Comparison of ENCODE assay signal across 16 mouse cellular contexts in genomic region chr11:50477486-50478070, GRCm38 (mm10). TPM values are rescaled to one million over a fixed set of nuclear protein-coding genes. Genes with fewer than 3 reads are reported as not detected.
A peak's percentile ranks its signal among the peaks of the same experiment; 100 is the strongest.
DNase-seq lines count a peak whose midpoint lies in the region; ATAC-seq lines count a peak whose summit lies in the region.
"Had no signal": no experiment of that assay in that cellular context is flagged by ENCODE, and none has a peak within 500 bp of the region (broad histone marks: within the 10 kb centered on the region; RNA-seq: fewer than 3 reads in every experiment).

No protein-coding gene starts in this region.

- no peak overlapping the region for H3K9ac ChIP-seq in heart, embryonic 14.5 days (ENCODE audit: low read length)
- H3K9ac ChIP-seq in midbrain, embryonic 11.5 days (ENCODE audit: low read length), result no peak overlapping the region
- H3K9ac ChIP-seq in forebrain, embryonic 16.5 days (replicated peaks; ENCODE audit: low read depth, low read length), result no peak overlapping the region
- H3K9ac ChIP-seq: liver, embryonic 13.5 days; lung, embryonic 15.5 days; neural tube, embryonic 12.5 days had no signal

- no peaks in the 10 kb centered on the region for H3K36me3 ChIP-seq in heart, embryonic 14.5 days (ENCODE audit: control insufficient read depth, insufficient read depth, low read length)
- H3K36me3 ChIP-seq in midbrain, embryonic 11.5 days (ENCODE audit: control insufficient read depth, insufficient read depth, low read length), result no peaks in the 10 kb centered on the region
- no peaks in the 10 kb centered on the region for H3K36me3 ChIP-seq in midbrain, embryonic 10.5 days
- no peaks in the 10 kb centered on the region for H3K36me3 ChIP-seq in forebrain, embryonic 16.5 days (ENCODE audit: control insufficient read depth, insufficient read depth)
- H3K36me3 ChIP-seq: liver, embryonic 13.5 days; lung, embryonic 15.5 days; neural tube, embryonic 12.5 days had no signal

- H3K4me1 ChIP-seq in heart, embryonic 14.5 days (ENCODE audit: control insufficient read depth in 2 of 2, insufficient read depth in 2 of 2, low read length in 2 of 2), result peaks cover 13 to 17% of the 10 kb centered on the region in 2 experiments
- H3K4me1 ChIP-seq in midbrain, embryonic 11.5 days (ENCODE audit: control insufficient read depth, insufficient read depth, low read length), result no peaks in the 10 kb centered on the region
- no peaks in the 10 kb centered on the region; the same call in 1 of the 2 replicates for H3K4me1 ChIP-seq in midbrain, embryonic 10.5 days
- peaks cover 9% of the 10 kb centered on the region for H3K4me1 ChIP-seq in forebrain, embryonic 16.5 days (replicated peaks; ENCODE audit: control insufficient read depth, insufficient read depth, low read length)
- H3K4me1 ChIP-seq: liver, embryonic 13.5 days; lung, embryonic 15.5 days had no signal

- peak; percentile 47; the same call in 1 of the 2 replicates for ATAC-seq in frontal cortex, adult (ENCODE audit: low TSS enrichment)
- ATAC-seq in heart, embryonic 14.5 days (ENCODE audit: insufficient number of reproducible peaks, insufficient read depth, low FRiP score, low read depth), result no peak
- ATAC-seq in midbrain, embryonic 11.5 days (ENCODE audit: low FRiP score), result no peak
- ATAC-seq in forebrain, embryonic 16.5 days, result no peak

- H3K27me3 ChIP-seq in heart, embryonic 14.5 days (ENCODE audit: control insufficient read depth, insufficient read depth, low read length), result no peaks in the 10 kb centered on the region
- H3K27me3 ChIP-seq in midbrain, embryonic 11.5 days (ENCODE audit: control insufficient read depth, insufficient read depth, low read length), result no peaks in the 10 kb centered on the region
- H3K27me3 ChIP-seq in midbrain, embryonic 10.5 days (ENCODE audit: low read depth, poor library complexity, severe bottlenecking), result no peaks in the 10 kb centered on the region
- H3K27me3 ChIP-seq in forebrain, embryonic 16.5 days (replicated peaks; ENCODE audit: control insufficient read depth, insufficient read depth, low read length), result no peaks in the 10 kb centered on the region
- H3K27me3 ChIP-seq: liver, embryonic 13.5 days; lung, embryonic 15.5 days; neural tube, embryonic 12.5 days had no signal

- peak overlapping the region; percentile 42 for H3K4me2 ChIP-seq in heart, embryonic 14.5 days (ENCODE audit: low read length)
- H3K4me2 ChIP-seq in midbrain, embryonic 11.5 days, result no peak overlapping the region
- peak overlapping the region; percentile 4; the same call in 1 of the 2 replicates for H3K4me2 ChIP-seq in forebrain, embryonic 16.5 days (ENCODE audit: low read length)
- H3K4me2 ChIP-seq: liver, embryonic 13.5 days; lung, embryonic 15.5 days; neural tube, embryonic 12.5 days had no signal

- WGBS in heart, embryonic 14.5 days, result 45% methylated on average over 11 of the region's 11 CpGs
- 80% methylated on average over 11 of the region's 11 CpGs for WGBS in midbrain, embryonic 11.5 days
- 87% methylated on average over 11 of the region's 11 CpGs for WGBS in midbrain, embryonic 10.5 days
- 53% methylated on average over 11 of the region's 11 CpGs for WGBS in forebrain, embryonic 16.5 days

- H3K27ac ChIP-seq in heart, embryonic 14.5 days (replicated peaks in 1 of 2; ENCODE audit: control insufficient read depth in 1 of 2, insufficient read depth in 1 of 2, low read depth in 2 of 2, low read length in 2 of 2), result peak overlapping the region; percentile 27 to 50; a peak in 2 of 4 replicates
- no peak overlapping the region for H3K27ac ChIP-seq in midbrain, embryonic 11.5 days (ENCODE audit: low read depth, low read length)
- H3K27ac ChIP-seq in midbrain, embryonic 10.5 days (replicated peaks), result no peak overlapping the region
- peak overlapping the region; percentile 21; the same call in 1 of the 2 replicates for H3K27ac ChIP-seq in forebrain, embryonic 16.5 days (ENCODE audit: low read length)
- H3K27ac ChIP-seq: left cerebral cortex, adult 2 months; liver, embryonic 13.5 days; lung, embryonic 15.5 days; neural tube, embryonic 12.5 days had no signal

- no peak overlapping the region for H3K4me3 ChIP-seq in heart, embryonic 14.5 days (ENCODE audit: control insufficient read depth in 1 of 2, insufficient read depth in 1 of 2, low read depth in 1 of 2, low read length in 2 of 2)
- no peak overlapping the region for H3K4me3 ChIP-seq in midbrain, embryonic 11.5 days (ENCODE audit: low read depth, low read length)
- no peak overlapping the region for H3K4me3 ChIP-seq in midbrain, embryonic 10.5 days
- H3K4me3 ChIP-seq in forebrain, embryonic 16.5 days (replicated peaks; ENCODE audit: low read length), result no peak overlapping the region
- H3K4me3 ChIP-seq: left cerebral cortex, adult 2 months; liver, embryonic 13.5 days; lung, embryonic 15.5 days; neural tube, embryonic 12.5 days had no signal

- H3K9me3 ChIP-seq in heart, embryonic 14.5 days (ENCODE audit: control insufficient read depth, low read length), result no peaks in the 10 kb centered on the region
- H3K9me3 ChIP-seq in midbrain, embryonic 11.5 days (ENCODE audit: control insufficient read depth, low read length), result no peaks in the 10 kb centered on the region
- no peaks in the 10 kb centered on the region for H3K9me3 ChIP-seq in midbrain, embryonic 10.5 days (replicated peaks)
- no peaks in the 10 kb centered on the region for H3K9me3 ChIP-seq in forebrain, embryonic 16.5 days (ENCODE audit: control insufficient read depth, low read length)
- H3K9me3 ChIP-seq: liver, embryonic 13.5 days; lung, embryonic 15.5 days; neural tube, embryonic 12.5 days had no signal

- intact Hi-C loops in heart, postnatal 10 days (cut with DNase I), result no loop called here

- no peak for DNase-seq in frontal cortex, adult 2 months (ENCODE audit: extremely low spot score in 1 of 2, low spot score in 1 of 2)
- no peak for DNase-seq in heart, postnatal 10 days
- DNase-seq in midbrain, embryonic 11.5 days (ENCODE audit: low spot score, missing footprints), result peak; percentile 0
- no peak for DNase-seq in midbrain, embryonic 10.5 days (ENCODE audit: low spot score)
- DNase-seq in thymus, postnatal 36 days, result no peak
- DNase-seq: adrenal gland, postnatal 10 days; B cell, adult 2 months; cerebellum, adult 18-20 months; liver, embryonic 13.5 days; spleen, adult 18-20 months had no signal

RNA-seq across cellular contexts. Expression of gene Rufy1, which starts 46.7 kb away (rescaled TPM):
- 41.5 and 43.6 TPM in 2 replicates for polyA plus RNA-seq in frontal cortex, adult 2 months (2012; rRNA removed)
- 27.1 and 28.6 TPM in 2 replicates for polyA plus RNA-seq in heart, embryonic 14.5 days (2014; fragmentation: Nextera tagmentation; extraction: Ambion mirVana)
- 10 to 100 TPM; 25.8 to 33.1 TPM for total RNA-seq in heart, postnatal 10 days (2021)
- 24.7 and 27.3 TPM in 2 replicates for polyA plus RNA-seq in midbrain, embryonic 11.5 days (2014; fragmentation: Nextera tagmentation; extraction: Ambion mirVana)
- polyA plus RNA-seq in midbrain, embryonic 10.5 days (2016; fragmentation: Nextera tagmentation; extraction: Ambion mirVana), result 21.1 and 22.3 TPM in 2 replicates
- polyA plus RNA-seq in forebrain, embryonic 16.5 days (2015; fragmentation: Nextera tagmentation; extraction: Ambion mirVana), result 28.6 and 31.2 TPM in 2 replicates

Comparison
In these comparisons a context has a peak if more than half of its experiments do, and no peak if none do; other contexts are left out.
1. H3K27ac ChIP-seq: peak in heart, embryonic 14.5 days (2 of 2) and forebrain, embryonic 16.5 days (single experiment); none in midbrain, embryonic 11.5 days (single experiment) and midbrain, embryonic 10.5 days (single experiment).